Mouse (Mus musculus) layer of hippocampus, adult 9-11 months (tissue): ENCODE measurements around the gene Cdhr5.
"Not testable (repeated sequence)": the region's sequence is repeated elsewhere in the genome, so short reads cannot be mapped to it uniquely, and the experiment has no call there.

Experiments
- DNase-seq: peaks from one replicate; pipeline ENCODE4 v3.0.0; 2022

Gene Cdhr5

DNA sequence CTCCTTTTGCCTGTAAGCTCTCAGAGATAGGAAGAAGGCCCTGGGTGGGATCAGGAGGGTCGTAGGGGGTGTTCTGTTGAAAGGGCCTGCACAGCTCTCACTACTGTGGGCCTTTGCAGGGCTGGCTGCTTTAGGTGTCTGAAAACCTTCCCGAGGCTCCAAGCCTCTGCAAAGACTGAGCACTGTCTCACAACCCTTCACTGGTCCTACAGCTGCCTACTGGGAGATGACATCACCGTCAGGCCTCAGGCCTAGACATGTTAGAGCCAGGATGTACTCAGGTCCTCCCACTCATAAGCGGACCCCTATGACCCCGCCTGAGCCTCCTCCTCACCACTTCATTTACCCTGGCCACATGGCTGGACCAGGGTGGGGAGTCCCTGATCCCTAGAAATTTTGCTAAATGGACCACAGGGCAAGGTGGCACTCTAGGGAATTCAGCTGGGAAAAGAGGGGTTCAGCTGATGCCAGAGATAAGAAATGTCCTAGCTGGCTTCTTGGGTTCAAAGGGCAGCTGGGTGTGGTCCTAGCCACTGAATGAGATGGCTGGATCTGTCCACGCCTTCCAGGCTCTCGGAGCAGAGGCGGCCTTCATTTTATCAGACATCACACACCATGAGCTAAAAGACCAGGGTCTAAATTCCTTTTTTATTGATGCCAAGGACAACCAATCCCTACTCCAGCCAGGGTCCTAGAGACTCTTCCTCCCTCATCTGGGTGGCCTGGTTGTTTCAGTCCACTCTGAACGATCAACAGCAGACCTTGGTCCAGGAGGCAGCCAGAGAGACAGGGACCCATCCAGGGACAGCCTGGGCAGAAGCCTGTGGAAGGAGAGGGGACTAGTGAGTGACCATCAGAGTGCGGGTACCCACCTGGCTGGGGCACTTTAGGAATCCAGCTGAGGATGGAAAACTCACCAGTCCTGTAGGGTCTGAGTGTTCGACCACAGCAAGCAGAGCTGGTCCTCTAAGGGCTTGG is 1.4 kb upstream of the Cdhr5 start:
- no peak for DNase-seq

DNA sequence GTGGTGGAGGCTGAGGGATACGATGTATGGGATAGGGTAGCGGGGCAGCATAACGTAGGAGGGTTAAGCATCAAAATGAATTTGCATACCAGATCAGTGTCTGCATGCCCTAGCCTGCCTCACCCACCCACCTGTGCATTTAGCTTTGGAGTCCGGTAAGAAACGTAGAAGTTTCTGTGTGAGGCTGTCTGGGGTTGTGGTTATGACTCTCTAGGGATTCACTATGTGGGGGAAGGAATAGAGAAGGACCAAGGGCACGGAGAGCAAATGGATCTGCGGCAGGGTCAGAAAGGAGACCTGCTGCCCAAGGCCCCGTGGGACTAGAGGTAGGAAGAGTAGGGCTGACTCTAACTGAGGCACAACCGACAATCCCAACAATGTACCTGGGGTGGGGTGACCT is 1.2 kb downstream of the Cdhr5 start:
- DNase-seq, result no peak

- DNase-seq, result no peak
Observed at GRCm38 (mm10) chr7:141270631-141271030, 6.0 kb downstream of the Cdhr5 start.

DNA sequence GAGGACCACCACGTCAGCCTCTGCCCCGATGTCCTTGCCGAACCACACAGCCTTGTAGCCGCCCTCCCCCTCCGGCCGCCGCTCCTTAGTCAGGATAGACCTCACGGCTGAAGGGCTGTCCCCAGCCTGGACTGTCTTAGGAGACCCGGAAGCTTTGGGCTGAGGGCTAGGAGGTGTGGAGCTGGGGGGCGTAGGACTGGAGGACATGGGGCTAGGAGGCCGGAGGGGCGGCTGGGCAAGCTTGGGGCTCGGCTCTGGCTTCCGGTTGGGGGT is 7.4 kb downstream of the Cdhr5 start:
- DNase-seq, result no peak

DNA sequence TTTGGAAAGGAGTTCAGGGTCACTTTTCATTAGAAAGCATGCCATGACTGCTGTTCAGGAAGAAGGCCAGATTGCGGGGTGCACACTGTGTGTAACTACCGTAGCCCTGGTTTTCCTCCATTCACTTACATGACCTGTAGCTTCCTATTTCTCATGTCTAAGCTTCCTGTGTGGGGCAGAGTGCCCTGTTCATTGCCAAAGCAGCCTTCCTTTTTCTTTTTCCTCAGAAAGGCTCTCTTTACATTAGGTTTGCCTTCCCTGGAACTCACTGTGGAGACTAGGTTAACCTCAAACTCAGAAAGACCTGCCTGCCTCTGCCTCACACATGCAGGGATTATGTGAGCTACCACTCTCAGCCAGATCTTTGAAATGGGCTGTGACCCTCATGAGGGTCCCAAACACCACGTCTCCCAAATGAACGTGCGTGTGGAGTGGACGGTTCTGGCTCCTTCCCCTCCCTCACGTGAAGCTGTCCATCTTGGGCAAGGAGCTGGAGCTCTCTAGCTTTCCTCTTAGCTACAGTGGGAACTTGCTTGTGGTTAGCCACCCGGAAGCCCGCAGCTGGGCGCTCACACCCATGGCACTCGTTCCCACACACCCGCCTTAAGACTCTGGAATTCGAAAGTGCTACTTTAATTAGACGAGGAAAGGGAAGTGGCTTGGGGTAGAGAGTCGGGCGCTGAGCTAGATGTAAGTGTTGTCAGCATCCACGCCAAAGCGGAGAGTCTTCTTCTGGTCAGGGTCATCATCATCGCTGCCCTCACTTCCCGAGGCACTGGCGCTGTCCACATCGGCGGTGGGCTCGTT is 7.9 kb downstream of the Cdhr5 start:
- DNase-seq, result no peak

- no peak for DNase-seq
Observed at GRCm38 (mm10) chr7:141265739-141266561, 10.6 kb downstream of the Cdhr5 start, which contains the start of gene Irf7. TSS of gene Irf7 (minus strand) at chr7:141266481.

DNA sequence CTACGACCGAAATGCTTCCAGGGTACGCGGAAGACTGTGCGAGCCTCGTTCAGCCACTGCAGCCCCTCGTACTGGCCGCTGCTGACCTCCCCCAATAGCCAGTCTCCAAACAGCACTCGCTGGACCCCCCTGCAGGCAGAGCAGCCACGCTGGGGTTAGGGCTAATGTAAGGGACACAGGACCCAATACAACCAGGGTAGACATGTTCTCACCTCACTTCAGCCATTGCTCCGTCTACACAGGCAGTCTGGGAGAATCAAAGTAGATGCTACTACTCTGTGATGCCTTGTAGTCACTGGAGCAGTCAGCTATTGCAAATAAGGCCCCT is 11.2 kb downstream of the Cdhr5 start:
- DNase-seq, result no peak

DNA sequence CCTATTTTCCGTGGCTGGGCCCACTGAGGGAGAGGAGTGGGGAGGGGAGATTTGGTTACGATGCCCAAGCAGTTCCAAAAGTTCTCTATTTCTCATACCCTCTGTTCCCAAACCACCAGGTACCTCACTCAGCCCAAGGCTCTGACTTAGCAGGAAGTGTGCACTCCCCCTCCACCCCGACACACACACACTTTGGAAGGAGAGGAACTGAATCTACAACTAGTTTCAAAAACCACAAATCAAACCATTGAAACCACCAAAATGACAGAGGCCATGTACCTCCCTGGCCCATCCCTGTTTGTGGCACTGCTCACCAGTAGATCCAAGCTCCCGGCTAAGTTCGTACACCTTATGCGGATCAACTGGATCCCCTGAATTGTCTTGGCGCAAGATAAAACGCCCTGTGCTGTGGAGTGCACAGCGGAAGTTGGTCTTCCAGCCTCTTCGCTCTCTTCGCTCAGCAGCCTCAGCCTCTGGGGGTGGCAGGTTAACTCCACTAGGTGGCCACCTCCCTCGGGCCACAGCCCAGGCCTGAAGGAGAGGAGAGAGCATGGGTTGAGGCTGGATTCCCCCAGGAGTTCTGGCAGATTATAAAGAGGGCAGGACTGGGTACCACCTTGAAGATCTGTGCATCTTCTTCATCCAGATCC is 11.7 kb downstream of the Cdhr5 start:
- DNase-seq, result no peak

DNA sequence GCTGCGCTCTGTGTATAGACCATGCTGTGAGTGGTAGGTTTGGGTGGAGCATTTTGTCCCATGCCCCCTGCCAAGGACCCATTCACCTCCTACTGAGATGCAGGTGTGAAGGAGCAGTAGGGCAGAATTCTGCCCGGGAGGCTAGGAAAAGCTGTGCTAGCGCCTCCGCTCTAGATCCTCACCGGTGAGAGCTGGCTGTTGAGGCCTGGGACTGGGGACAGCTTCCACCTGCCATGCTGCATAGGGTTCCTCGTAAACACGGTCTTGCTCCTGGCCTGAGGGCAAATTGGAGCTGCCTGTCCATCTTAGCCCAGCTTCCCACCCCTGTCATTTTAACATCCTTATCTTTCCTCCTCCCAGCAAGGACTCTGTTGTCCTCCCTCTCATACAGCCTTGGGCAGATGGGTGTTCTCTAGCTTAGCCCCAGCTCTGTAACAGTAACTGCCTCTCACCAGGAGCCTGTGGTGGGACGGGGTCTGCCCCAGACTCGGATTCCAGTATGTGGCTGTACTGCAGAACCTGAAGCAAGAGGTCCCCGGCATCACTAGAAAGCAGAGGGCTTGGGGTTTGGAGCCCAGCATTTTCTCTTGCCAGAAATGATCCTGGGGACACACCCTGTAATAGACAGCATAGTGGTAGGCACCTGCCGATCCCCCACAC is 12.4 kb downstream of the Cdhr5 start:
- no peak for DNase-seq

DNA sequence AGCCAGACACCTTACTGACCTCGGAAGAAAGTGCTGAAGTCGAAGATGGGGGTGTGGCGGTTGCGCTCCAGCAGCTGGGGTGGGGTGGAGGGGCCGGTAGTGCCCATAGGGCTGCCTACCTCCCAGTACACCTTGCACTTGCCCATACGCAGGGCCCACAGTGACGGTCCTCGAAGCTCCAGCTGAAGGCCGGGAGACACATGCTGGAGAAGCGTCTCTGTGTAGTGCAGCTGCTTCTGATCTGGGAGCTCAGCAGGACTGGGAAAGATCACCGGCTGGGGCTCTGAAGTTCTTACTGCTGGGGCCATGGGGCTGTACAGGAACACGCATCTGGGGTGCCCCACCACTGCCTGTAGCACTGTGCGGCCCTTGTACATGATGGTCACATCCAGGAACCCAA is 12.9 kb downstream of the Cdhr5 start:
- no peak for DNase-seq

DNA sequence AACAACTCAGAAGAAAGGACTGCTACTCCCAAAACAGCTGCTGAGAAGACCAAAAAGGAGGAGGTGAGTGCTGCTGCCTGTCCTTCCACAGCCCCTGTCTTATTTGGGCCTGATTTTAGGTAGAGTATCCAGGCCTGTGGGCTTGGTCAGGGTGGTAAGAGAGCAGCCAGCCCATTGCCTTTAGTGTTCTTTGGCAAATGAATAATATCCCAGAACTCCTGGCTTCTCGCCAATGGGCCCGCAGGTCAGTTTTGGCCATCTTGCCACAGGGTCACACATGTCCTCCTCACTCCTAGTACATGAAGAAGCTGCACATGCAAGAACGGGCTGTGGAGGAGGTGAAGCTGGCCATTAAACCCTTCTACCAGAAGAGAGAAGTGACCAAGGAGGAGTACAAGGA is 15.1 kb downstream of the Cdhr5 start:
- no peak for DNase-seq

DNA sequence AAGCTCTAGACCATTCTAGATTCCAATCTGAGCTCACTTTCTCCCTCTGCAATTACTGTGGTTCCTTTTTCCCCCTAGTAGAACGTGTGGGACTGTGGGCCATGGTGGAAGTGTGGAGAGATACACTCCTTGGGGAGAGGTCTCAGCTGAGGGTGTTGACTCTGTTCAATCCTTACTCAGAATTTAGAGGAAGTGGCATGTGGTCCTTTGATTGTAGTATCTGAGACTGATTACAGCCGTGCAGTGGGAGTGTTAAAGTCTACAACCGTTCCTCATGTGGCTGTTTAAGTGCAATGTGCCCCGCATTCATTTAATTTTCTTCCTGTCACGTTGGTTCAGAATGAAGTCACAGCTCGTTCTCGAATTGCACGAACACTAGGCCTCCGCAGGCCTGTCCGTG is 20.4 kb downstream of the Cdhr5 start:
- DNase-seq, result no peak

DNA sequence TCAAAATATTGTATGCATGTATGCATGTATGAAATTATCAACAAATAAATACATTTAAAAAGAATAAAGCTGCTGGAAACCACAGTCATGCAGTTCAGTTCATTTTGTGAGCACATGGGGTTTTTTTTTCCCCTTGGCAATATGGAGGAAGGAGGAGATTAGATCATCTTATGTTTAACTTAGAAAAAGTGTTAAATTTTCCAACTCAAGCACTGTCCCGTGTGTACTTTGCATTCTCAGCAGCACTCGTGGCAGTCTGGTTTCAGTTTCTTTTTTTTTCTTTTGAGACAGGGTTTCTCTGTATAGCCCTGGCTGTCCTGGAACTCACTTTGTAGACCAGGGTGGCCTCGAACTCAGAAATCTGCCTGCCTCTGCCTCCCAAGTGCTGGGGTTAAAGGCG is 26.1 kb downstream of the Cdhr5 start:
- not testable (repeated sequence) for DNase-seq

- DNase-seq, result no peak
Observed at GRCm38 (mm10) chr7:141231551-141231950, 45.0 kb downstream of the Cdhr5 start.

DNA sequence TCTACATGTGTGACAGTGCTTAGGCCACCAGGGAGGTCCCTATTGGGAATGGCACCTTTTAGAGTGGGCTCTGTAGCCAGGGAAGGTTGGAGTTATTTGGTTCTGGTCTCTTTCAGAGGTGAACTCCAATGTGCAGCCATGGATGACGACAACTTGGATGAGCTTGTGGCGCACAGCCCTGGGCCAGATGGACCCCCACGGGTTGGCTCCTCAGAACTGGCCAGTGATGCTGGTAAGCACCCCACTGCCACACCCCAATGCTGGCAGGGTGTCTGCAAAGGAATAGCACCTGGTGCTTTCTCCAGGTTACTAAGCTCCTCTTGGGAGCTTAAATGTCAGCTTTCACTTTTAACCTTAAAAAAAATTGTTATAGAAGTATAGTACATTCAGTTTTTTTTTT is 45.5 kb downstream of the Cdhr5 start:
- DNase-seq, result no peak

DNA sequence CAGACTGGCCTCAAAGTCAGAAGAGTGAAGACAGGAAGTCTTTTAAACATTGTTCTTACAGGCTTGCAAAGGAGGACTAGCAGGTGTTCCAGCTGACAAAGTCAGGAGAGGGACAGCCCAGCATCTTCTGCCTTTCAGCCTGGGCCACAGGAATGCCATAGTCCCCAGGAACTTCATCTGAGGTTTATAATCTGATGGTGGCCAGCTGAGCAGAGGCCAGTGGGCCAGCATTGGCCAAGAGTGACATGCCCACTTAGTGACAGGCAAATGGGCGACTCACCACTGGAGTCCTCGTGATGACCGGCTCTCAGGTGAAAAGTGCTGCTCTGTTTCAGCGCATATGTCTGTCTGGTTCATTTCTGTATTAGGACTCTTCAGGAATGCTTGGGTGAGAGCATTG is 46.0 kb downstream of the Cdhr5 start:
- DNase-seq, result no peak

DNA sequence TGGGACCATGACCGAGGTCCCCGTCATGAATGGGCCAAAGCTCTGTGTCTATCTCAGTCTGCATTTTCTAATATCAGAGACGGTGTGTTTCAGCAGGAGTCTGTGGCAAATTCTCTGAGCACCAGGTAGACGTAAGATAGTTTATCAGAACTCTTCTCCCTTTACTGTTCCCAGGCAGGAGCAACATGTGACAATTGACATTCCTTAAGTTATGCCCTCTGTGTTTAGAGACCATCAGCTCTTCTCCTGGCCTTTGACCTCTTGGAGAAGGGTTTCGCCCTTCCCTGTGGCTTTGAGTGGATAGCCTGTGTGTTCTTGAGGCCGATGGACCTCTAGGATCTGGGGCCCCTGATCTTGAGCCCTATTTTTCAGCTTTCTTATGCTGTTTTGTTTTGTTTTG is 46.9 kb downstream of the Cdhr5 start:
- DNase-seq, result no peak

DNA sequence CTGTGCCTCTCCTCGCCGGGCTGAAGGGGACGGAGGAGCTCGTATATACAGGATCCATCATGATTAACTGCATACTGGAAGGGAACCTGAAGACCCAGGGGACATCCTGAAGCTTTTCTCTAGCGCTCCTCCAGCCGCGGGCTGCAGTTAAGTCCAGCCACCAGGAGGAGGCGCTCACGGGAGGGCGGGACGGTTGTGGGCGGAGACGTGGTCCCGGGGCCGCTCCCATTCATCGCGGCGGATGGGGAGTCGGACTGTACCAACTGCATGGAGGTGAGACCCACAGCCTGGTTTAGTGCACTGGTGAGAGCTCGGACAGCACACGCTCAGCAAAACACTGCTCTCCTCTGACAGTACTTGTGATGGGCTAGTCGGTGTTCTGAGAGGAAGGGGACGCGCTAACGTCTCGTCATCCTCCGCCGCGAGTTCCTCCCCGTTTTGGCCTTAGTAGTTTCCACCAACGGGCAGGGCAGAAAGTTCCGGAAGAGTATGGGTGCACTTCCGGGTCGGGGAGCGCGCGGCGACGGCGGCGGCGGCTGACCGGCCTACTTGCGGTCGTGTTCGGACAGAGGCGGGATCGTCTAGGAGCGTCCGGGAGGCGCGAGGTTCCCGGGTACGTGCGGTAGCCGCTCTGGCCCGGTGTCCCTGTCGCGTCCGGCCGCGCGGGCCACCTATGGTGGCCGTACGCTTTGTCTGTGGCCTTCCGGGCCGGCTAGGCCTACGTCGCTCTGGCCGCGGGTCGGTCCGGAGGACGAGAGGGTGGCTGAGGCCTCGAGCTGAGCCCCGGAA is 48.1 kb downstream of the Cdhr5 start, which contains the start of gene Phrf1:
TSS of gene Phrf1 (plus strand) at position 506 of the 789 bp plus-strand sequence.
- peak; percentile 85 for DNase-seq

DNA sequence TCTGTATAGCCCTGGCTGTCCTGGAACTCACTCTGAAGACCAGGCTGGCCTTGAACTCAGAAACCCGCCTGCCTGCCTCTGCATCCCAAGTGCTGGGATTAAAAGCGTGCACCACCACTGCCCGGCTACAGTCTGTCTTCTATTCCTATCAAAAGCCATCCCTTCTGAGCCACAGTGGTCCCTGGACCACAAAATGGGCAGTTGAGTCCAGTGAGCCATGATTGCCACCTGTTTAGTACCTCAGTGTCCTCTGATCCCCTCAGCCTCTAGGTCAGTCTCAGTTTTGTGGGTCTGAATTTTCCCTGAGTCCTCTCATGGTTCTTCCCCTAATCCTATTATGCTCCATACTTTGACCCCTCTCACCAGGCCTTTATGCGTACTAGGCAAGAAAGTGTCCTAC is 48.8 kb downstream of the Cdhr5 start:
- no peak for DNase-seq

DNA sequence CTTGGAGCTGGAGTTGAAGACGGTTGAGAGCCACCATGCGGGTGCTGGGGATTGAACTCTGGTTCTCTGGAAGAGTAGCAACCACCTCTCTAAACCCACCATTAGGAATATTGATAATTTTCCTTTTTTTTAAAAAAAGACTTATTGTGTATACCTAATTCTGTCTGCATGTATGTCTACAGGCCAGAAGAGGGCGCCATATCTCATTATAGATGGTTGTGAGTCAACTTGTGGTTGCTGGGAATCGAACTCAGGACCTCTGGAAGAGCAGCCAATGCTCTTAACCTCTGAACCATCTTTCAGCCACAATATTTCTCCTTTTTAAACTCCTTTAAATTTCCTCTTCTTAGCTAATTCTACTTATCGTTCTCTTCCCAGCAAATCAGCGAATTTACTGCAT is 50.1 kb downstream of the Cdhr5 start:
- DNase-seq, result no peak

- no peak for DNase-seq
Observed at GRCm38 (mm10) chr7:141222696-141223215, 53.8 kb downstream of the Cdhr5 start.
